Mouse (Mus musculus) left cerebral cortex, adult 9 months (tissue): ENCODE measurements at regions not wholly inside any gene's neighbourhood (a gene's known extent, or its start where the extent isn't known, plus 50 kb on each side); places are given as distances from the start of the nearest gene placed in this dataset.

Experiments used
- DNase-seq, 2 experiments: peaks; one replicate each; pipeline ENCODE4 v3.0.0; 2022; ENCODE audit warnings: low spot score in 2 of 2

DNA sequence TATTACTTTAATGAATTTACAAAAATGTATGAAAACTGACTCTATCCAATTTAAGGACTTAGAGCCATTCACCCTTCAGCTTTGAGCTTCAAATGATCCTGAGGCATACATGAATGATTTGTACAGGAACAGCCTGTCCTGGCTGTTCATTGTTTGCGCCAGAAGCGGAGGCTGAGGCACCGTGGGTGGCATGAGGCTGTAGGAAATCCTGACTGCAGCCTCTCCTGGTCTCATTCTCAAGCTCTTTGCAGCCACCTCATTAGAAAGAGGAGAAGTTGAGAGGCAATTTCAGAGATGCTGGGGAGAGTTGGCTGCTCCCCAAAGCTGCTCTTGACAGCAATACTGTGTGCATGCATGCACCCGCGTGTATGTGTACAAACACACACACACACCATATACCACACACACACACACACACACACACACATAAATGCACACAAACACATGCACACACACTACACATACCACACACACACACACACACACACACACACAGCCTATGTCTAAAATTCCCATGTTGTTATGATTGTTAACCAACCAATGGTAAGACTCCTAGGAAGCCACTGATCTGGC is 434.9 kb upstream of the Btbd3 start:
- DNase-seq = peak in 1 of 2 experiments; percentile 22

DNA sequence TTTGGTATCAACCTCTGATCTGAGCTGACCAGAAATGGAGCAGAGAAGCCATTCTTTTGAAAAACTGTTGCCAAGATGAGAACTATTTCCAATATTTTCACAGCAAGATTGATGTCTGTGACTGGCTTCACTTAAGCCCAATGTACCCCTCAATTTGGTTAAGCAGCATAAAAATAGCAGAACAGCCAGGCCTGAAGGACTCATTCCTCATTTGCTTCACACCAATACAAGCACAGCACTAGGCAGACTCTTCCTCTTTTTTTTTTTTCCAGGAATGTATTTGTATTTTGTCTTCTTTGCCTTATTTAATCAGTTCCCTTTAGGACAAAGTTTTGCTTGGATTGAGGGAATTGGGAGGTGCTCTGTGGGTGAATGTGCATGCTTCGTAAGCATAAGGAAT is 441.4 kb upstream of the Btbd3 start:
- no peak for DNase-seq

DNA sequence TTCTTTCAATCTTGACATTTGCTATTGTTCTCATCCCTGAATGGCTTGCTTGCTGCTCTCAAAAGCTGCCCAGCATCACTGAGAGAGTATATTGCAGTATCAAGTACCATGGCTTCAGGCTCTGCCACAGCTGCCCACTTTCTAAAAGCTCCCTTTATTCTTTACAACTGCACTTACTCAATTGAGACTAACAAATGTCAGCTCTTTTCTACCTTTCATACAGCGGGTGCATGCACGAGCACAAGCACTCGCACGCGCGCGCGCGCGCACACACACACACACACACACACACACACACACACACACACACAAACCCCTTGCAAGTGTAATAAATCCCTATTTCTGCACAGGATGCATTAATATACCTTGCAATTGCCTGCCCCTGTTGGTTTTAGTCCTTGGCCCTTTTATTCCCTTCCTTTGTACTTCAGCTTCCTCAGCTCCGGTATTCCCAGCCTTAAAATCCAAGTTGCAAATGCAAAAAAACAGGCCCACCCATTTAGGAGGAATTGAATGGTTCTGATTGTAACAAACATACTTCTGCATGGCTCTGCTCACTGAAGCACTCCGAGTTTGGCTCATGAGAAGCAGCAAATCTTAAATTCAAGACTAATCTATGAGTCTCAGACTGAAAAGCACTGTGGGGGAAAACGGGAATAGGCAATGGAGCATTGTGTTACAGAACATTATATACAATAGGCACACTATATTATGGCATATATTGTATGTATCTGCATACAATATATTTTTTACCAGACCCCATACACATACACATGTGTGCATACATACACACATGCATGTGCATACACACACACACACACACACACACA is 447.7 kb upstream of the Btbd3 start:
- DNase-seq = no peak

DNA sequence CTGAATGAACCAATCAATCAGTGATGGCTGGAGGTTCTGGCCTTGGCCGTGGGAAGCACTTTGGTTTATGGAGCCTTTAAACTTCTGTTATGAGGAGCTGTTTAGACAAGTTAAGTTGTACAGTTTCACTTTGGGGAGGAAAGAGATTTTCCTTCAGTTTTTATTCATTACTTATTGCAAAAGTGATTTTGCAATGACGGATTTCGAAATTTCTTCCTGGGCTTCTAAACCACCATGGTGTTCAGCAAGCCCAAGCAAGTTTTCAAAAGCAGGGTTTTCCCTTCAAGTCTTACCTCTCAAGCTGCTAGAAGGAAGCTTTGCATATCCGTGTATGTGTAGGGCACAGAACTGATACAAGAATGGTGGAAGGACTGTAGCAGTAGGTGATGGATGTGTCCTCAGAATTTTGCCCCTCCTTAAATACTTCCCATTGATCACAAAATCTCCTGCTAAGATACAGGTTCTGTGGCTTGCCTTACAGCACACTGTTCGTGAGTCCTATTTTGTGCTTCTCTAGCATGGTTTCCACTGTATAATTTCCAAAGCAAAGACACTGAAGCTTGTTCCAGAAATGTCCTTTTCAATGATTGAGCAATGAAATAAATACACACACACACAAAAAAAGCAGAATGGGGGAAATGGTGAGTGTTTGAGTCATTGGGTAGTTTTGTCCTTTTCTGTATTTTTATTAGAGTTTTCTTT is 448.6 kb upstream of the Btbd3 start:
- DNase-seq = no peak

DNA sequence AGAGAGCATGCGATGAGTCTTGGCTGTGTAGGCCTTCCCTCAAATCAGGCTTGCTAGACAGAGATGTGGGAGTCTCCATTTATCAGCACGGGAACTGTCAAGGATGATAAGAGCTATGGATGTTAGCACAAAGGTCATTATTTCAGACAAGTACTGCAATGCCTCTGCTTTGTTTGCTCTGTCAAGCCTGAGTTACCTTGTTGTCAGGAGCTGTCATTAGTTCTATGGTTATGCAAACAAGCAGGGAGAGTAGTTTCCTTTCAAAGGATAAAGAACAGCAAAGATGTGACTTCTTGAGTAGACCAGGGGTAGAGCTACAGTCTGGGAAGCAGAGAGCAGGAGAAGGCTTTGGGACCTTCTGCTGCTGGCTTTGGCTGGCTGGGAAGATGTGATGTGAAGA is 461.5 kb upstream of the Btbd3 start:
- DNase-seq = no peak

DNA sequence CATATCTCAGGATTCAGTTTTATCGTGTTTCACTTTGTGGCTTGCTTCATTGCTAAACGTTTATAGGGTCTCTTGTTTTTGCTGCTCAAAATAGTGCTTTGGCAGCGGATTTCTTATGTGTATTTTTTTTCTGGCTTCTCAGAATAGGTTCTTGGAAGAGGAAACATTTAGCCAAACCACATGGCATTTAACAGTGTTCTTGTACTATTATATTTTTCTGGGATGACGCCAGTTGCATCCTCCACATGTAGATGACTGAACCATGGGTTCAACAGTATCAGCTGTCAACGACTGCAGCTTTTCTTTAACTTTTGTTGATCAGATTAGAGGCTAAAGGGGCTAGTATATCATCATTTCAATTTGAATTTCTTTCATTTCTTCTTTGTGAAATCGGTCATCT is 472.3 kb upstream of the Btbd3 start:
- no peak for DNase-seq

DNA sequence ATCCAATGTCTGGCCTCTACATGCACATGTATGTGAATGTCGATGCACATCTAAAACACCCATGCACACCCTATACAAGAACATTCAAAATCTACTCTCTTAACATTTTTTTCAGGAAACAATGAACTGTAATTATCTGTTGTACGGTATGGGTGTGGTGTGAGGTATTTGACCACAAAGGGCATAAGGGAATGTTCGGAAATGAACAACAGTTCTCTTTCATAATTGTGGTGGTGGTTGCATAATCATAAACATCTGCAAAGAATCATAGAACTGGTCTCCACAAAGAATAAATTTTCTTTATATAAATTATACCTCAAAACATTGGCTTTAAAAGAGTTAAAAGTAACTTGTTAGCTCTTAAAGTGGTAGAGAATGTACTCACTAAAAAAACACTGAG is 478.9 kb upstream of the Btbd3 start:
- no peak for DNase-seq

DNA sequence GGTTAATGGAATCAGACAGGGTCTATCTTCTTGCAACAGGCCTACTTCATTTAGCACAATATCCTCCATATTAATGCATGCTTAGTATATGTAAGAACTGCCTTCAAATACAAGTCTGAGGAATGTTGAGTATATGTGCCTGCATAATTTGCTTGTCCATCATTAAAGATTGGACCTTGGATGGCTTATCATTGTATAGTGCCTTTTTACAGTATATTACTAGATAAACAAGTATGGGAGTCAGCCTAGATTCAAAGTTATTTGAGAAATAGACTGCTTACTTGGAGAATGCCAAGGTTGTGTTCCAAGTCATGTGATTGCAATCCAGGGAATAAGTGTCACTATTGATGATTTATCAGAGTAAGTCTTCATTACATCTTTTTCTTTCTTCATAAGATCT is 491.6 kb upstream of the Btbd3 start:
- DNase-seq = no peak

DNA sequence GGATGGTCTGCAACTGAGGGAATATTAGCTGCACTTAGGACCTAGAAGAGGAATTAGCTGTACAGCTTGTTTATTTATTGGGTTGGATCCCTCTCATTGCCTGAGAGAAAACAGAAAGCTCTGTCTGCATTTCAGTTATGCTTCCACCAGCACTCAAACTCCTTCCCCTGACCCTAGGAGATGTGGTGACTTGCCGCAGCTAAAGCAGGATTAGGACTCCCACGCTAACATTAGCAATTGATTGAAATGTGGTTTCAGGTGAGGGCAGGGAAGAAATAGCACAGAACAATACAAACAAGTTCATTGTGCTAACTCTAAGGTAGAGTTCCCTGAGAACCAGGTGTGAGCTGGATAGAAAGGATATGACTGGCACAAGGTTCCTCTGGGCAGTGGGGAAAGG is 496.9 kb upstream of the Btbd3 start:
- DNase-seq = no peak

DNA sequence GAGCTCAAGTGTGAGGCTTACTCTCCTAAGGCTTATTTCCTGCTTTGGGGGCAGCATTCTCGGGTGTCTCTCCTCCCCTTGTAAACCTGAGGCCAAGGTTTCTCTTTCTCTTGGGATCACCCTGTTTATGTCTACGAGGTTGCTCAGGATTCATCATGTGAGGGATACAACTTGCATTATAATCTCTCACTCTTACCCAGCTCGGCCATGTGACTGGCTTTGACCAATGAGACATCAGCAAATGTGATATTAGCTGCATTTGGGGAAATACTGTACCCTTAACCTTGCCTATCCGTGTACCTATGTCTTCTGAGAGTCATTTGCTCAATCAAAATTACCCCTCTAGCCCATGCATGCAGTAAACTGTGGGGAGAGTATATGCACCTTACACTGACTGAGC is 498.0 kb upstream of the Btbd3 start:
- no peak for DNase-seq

DNA sequence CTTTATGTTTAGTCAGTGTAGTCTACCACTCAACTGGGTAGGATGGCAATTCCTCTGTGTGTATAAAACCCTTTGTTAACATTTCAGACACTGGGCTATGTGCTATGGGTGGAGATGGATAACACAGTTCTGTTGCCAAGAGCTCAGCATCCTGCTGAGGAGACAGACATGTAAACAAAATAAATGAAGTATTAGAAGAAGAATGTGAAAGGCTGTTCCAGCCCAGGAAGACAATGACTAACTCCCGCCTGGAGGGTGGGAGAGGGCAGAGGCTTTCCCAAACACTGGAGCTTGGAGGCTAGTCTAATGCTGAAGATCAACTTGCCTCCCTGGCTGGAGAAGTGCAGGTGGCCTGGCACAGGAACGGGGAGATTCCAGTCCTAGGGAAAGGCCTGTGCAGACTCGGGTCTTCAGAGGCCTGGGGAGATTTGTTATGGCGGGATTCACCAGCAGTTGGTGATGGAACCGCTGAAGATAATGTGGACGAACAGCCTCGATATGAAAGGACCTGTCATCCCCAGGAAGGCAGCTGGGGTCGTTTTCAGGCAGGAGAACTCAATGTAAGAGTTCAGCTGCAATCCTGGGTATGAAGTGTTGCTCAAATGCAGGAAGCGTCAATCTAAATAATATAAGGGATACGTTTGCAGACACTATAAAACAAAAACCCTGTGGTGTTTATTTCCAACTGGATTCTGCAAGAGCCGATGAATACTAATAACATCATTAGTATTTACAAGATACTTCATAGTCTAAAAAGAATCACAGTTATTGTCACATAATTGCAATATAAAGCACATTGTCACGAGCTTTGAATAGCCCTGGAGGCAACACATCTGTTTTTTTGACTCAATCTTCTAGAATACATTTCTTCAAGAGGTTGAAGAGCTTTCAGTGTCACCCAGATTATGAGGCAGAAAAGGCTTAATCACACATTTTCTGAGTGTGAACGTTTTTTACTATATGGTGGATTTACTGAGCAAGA is 498.8 kb upstream of the Btbd3 start:
- DNase-seq = no peak

DNA sequence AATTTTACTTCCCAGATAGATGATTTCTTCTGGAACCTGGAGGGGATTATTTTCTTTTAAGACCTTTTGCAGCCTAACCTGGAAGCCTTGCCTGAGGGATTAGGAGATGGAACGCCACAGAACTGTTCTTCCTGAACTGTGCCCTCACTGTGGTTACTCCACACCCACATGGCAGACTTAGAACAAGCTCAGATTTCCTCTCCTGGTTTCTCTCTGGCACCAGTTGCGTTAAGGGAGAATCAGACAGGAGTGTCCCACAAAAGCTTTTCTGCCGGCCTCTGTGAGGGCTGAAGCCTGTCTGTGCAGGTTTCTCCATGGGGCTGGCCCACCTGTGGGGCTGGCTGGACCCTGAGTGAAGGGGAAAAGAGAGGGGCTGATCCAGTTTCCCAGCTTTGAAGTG is 500.1 kb upstream of the Btbd3 start:
- DNase-seq = no peak

DNA sequence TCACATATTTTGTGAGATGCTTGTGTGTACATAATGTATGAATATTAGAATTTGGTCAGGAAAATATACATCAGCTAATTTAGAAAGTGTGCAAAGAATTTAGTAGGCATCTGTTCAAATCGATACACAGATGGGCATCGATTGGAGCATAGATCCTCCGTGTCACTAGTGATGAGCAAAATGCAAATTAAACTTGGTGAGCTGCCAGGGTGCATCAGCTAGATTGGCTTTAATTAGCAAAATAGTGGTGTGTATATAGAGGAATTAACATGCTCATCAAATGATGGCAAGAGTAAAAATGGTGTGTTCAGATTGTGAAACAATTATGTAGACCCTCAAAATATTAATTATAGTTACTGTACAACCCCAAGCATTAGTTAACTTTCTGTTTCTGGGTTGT is 501.9 kb upstream of the Btbd3 start:
- DNase-seq = no peak

DNA sequence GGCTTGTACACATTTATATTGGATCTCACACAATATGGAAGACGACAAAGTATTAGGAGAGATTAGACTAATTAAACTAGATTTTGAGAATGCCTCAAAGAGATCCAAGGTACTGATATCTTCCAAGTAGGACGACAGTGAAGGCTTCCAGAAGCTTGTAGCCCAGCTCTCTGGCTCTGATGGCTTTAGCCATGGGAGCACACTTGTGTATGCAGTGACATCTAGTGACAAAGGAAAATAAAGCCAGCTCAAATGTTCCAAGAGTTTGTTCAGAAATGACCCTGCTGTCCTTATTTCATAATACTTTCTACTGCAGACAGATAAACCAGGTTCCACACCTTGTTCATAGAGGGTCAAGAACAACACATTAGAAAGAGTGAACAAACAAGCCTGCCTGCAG is 524.0 kb upstream of the Btbd3 start:
- DNase-seq = peak in 1 of 2 experiments; percentile 15

DNA sequence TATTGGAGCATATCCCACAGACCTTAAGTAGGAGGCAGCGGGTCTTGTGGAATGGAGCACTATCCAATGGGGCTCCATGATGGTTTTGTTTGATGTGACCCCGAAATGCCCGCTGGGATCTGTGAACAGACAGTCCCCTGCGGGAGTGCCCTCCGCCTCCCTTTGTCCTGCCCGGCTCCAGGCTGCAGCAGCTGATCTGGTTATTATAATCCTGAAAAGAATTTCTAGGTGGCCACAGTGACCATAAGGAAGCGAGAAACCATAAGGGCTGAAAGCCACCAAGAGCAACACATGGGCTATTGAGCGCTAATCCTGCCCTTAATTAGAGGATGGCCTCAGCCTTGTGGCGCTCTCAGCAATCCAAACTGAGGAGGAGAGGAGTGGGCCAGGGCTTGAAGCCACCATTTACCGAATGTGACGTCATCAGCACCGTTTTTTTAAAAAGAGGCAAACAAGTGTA is 525.9 kb upstream of the Btbd3 start:
- DNase-seq = no peak

DNA sequence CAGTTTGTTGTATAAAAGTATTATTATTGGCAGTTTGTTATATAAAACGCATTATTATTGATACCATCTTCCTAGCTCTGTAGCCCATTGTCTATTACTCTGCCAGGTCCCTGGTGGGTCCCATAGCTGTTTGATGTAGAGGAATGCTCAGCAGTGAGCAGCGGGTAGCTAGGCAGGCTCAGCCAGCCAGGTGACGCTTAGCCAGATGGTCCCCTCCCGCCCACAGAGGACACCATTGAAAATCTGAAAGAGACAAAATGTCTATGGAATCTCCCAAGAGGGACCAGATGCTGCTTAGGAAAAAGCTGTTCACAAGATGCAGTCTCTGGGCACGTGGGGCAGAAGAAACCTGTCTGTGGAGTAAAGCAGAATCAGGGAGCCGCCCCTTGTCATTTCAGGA is 526.5 kb upstream of the Btbd3 start:
- peak in 1 of 2 experiments; percentile 42 for DNase-seq

DNA sequence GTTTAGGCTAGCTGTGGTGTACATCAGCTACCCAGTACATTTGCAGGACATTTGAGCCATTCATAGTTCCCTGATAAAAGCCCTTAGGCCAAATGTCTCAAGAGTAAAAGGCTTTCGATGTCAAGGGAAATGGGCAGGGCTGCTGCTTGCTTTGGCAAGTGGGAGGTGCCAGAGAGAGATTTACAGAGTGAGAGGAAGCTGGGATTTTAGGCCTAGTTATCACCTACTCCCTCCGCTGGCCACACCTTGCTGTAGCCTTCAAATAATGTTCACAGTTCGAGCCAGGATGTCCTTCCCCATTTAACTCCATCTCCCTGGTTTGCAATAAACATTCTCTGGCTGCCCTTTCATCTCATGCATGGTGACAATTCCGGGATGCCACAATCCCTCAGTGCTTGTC is 527.2 kb upstream of the Btbd3 start:
- no peak for DNase-seq

DNA sequence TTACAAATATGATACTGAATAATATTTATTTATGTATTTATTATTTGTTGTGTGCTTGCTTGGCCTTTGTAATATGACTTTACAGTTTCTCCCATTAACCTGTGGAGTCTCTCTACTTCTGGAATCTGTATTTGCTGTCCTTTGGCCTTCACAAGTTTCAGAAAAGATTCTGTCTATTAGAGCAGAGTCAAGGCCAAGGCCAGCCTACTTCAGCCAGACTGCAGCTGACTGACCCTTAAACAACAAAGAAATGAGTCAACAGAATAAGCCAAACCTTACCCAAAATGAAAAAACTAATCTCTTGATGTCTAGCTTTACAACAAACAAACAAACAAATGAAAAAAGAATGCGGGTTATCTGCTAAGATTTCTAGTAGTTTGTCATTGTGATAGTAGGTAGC is 532.7 kb upstream of the Btbd3 start:
- DNase-seq = no peak

DNA sequence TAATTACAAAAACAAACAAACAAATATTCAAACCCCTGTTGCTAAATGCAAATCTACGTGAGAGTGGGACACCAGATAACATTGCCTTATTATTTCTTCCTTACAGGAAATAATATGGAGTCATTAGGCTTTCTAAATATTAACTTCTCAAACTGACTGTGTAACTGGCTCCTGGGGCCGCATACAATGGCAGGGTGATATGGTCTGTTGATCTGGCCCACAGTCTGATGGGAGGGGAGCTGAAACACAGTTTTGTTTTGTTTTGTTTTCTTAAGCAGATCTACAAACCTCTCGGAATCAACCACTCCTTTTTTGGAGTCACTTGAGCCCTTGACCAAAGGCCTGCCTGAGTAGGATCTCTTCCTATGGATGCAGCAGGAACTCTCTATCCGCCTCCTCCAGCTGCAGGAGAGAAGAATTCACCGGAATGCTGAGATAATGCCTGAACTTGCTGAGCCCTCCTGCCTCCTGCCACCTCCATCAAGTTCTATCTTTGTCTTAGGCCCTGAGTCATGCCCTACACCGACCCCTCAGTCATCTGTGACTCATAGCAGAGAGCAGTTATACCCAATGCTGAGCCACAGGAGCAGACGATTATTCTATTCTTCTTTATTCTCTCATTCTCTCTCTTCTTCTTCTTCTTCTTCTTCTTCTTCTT is 534.5 kb upstream of the Btbd3 start:
- DNase-seq = no peak

DNA sequence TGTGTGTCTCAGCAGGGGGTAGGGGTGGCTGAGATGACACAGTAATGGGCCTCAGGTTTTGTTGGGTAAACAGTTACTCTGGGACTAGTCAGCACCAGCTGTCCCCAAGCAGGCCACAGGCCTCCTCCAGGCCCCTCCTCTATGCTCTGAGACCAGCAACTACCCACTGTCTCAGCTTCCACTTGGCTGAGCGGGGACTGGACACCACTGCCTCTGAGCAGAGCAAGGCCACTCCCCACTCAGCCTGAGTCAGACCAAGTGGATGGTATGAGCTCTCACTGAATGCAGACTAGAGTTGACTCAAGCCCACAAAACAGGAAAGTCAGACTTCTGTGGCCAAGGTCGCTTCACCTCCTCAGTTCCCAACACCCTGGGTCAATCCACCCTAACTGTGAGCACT is 540.5 kb upstream of the Btbd3 start:
- DNase-seq = no peak

DNA sequence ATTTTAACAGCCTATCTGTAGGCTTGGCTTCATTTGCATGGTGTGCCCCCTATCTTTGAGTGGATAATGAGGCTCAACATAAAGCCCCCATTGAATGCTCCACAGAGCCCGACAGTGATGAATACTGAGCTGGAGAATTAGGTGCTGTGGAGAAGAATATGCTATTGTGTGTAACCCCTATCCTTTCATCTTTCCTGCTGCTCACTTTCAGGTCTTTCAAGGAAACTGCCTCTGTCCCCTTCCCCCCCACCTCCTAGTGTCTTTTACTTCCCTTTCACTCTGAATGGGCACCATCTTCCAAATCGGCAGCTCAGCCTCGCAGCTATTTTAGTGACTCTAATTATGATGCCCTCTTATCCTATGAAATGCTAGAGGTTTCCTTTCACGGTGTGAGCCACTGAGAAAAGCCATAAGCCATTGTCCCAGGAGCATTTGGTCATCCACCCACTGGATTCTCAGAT is 549.8 kb upstream of the Btbd3 start:
- no peak for DNase-seq
